Mouse (Mus musculus) natural killer cell, adult 2 months (primary cell): ENCODE measurements around the gene Hoxd1.

Experiments
- DNase-seq, 2 experiments: peaks; one replicate each; pipeline ENCODE4 v3.0.0; 2022; ENCODE audit warnings: low spot score in 2 of 2

Hoxd1 gene

DNA sequence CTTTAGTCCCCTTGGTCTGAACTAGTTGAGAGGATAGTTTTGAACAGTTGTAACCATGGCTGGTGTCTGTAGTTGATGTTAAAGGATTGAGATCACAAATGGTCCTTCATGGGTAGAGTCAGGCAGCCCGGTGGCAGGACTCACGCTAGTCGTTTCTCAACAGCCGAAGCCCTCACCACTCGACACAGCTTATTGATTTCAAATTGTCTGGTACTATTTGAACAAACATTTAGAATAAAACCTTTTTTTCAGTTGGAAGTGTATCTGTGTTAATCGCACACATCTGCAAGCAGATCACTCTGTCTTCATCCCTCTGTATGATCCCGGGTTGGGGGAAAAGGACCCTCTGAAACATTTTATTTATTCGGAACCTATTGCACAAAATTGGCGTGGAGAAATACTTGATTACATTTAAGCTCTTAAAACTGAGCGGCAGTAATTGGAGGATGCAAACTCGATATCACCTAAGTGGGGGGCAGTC lies 15.1 kb upstream of the Hoxd1 start:
- DNase-seq: no peak

DNA sequence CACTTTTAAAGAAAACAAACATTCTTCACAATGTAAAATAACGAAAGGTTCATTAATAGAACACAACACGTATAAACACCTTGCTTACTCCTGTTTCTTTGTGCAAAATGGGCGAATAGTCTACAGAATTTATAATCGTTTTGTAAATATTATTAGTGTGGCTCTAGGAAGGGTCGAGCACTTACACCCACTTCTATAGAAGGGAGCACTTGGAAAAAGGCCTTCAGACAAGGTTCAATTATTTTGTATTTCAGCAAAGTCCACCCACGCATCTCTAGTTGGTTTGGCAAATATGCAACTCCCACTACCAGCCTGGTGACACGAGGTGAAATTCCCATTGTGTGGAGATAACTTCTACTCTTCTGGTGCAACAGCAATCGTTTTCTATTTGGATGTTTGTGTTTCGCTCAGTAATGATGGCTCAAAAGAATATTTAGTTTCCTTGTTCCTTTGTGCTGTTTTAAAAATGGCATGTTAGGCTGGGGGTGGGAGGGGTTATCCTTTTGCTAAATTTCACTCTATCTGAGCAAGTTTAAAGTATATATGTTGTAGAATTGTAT lies 14.3 kb upstream of the Hoxd1 start:
- no peak for DNase-seq

DNA sequence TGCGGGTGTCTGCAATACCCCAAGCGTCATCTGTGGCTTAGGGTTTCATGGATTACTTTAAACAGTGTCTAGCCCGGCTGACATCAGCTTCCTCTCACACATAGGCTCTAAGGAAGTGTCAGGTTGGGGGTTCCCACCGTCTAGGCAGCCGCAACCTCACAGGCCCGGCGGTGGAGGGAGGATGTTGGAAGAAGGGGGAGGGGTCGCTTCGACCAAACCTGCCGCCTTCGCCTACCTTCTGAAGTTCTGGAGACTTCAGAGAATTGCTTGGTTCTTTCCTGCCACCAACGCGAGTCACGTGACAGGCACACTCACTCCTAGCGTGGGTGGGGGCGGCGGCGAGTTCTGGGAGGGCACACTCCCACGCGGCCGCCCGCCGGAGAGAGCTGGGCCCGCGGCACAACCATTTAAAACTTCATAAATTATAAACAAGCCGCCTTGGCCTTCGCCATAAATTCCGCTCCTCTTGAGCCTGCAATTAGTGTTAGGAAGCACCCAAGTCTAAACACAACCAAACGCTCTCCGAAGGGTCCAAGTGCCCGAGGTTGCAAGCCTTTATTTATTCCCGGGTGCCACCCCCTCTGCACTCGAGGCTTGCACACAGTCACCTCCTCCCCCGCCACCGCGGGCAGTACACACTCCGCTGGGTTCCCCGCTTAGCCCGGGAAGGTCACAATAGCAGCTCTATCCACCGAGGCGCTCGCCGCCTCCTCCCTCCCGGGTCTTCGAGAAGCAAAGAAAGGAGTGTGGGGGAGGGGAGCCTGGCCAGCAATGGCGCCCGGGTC lies 13.3 kb upstream of the Hoxd1 start:
- peak; percentile 73 to 78 for DNase-seq

DNA sequence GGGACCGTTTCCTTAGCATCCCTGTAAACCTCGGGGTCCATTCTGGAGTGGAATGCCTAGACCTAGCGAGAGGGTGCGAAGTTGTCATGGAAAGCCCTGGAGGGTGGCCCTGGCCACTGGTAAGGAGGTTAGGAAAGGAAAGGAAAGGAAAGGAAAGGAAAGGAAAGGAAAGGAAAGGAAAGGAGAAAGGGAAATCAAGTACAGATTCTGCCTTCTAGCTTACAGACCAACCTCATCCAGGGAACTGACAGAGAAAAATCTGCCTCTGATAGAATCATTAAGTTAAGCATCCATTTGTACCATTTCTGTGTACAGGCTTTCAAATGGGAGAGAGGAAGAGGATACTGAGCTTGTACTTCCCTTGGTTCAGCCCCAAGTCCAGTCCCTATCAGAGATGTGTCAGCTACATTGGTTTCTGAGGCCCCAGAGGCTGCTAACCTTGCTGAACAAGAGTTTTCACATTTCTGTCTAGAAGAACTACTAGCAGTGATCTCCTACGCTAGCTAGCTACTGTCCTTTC lies 12.0 kb upstream of the Hoxd1 start:
- DNase-seq: no peak

DNA sequence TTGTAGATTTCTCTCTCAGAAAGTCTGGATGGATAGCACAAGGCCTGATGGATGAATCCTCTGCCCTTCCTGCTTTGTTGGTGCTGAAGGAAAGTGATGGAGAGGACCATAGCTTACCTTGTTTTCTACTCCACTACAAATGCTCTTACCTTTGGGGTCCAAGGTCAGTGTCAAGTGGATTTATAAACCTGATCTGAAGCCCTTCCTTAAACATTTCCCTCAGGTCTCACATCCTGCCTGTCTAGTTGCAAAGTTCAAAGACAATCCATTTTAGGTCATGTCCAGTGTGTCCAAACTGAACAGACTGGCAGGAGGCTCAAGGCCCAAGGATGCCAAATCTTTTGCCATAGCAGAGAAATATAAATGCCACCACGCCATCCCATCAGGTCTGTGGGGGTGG lies 10.9 kb upstream of the Hoxd1 start:
- DNase-seq: no peak

- DNase-seq: no peak
Observed at GRCm38 (mm10) chr2:74752431-74753174, 10.2 kb upstream of the Hoxd1 start.

- DNase-seq: no peak
Observed at GRCm38 (mm10) chr2:74753175-74753523, 9.6 kb upstream of the Hoxd1 start.

- peak in 1 of 2 experiments; percentile 36 for DNase-seq
Observed at GRCm38 (mm10) chr2:74753711-74754110, 9.1 kb upstream of the Hoxd1 start.

DNA sequence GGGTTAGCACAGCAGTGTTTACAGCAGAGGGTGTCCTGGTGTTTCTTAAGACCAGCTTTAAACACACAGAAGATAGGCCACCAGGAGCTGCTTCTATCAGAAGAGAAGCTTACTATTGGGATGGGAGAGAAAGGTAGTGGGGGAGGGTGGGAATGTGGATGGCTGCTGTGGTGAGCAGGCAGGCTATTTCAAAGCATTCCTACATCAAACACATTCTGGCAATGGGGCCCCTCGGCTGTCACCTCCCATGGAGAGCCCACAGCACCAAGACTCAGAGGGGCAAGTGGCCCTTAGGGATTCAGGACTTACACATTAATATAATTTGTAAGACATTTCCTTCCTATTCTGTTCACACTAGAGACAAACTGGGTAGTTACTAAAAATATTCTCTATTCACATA lies 2.6 kb upstream of the Hoxd1 start:
- DNase-seq: no peak

GRCm38 (mm10) chr2:74761941-74762340 lies 839 bp upstream of the Hoxd1 start:
- DNase-seq: no peak

DNA sequence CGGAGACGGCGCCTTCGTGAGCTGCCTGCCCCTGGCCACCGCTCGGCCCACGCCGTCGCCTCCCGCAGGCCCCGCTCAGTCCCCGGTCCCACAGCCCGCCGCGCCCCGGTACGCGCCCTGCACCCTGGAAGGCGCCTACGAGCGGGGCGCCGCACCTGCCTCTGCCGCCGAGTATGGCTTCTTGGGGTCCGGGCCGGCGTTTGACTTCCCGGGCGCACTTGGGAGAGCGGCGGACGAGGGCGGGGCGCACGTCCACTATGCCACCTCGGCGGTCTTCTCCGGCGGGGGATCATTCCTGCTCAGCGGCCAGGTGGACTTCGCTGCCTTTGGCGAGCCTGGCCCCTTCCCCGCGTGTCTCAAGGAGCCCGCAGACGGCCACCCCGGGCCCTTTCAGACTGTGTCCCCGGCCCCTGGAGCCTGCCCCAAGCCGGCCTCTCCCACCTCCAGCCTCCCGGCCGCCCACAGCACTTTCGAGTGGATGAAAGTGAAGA lies 510 bp downstream of the Hoxd1 start:
- DNase-seq: no peak

GRCm38 (mm10) chr2:74763976-74764375 lies 1.2 kb downstream of the Hoxd1 start:
- no peak for DNase-seq

DNA sequence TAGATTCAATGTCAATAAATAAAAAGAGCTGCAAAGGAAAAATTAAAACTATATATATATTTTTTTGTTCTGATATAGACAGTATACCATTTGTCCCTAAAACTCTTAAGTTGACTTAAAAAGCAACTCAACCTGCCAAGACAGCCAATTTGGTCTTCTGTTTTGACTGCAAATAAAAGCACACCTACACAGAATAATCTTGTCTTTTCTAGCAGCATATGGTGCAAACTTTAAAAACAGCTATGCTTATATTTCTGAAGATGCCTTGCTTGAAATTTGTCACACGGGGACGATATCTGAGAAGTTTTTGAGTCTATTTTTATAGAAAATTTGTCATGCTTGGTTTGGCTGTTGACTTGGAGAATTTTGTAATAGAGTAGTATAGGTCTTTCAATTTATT lies 11.6 kb downstream of the Hoxd1 start:
- no peak for DNase-seq

- DNase-seq: no peak
Observed at GRCm38 (mm10) chr2:74777536-74778275, 14.9 kb downstream of the Hoxd1 start.

GRCm38 (mm10) chr2:74781386-74781785 lies 18.6 kb downstream of the Hoxd1 start:
- DNase-seq: no peak

DNA sequence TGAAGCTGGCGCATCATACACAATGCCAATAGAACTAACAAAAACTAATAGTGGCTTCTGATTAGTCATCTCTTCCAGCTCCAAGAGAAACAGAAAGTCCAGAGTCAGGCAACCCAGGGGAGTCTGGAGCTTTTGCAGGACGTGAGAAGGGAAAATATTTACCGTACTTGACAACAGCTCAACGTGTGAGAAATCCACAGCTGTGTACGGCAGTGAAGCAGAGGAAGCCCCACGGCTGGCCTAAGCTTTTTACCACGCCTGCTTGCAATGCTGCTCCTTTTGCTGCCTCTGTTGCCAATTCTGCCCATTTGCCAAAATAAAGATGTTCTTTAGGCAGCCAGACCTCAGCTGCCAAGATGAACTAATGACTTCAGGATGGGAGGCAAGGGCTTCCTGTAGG lies 32.8 kb downstream of the Hoxd1 start:
- DNase-seq: no peak

GRCm38 (mm10) chr2:74808431-74808830 lies 45.7 kb downstream of the Hoxd1 start:
- no peak for DNase-seq
